Mouse (Mus musculus): ENCODE results near the gene Phf21a.

The Phf21a gene

DNA sequence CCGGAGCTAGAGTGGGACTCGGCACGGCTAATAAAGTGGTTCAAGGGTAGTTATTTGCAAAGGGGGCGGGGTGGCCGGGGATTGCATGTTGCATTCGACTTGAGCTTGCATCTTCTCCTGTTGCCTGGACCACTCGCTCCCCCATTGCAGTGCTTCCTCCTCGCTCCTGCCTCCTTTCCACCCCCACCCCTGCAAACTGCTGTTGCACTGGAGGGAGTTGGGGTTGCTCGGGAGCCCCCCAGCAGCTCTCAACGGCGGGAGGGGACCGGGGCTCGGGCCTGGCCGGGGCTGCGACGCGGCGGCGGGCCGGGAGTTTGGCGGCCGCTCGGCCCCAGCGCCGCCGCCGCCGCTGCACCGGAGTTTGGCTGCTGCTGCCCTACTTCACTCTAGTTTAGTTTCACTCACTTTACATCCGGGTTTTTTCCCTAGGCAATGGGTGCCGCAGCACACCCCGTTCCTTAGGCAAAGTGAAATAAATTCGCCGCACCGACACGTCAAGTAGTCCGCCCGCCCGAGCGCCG is 90.1 kb downstream of the Phf21a start:
- peak; percentile 92 for DNase-seq (ENCODE audit: low spot score)

DNA sequence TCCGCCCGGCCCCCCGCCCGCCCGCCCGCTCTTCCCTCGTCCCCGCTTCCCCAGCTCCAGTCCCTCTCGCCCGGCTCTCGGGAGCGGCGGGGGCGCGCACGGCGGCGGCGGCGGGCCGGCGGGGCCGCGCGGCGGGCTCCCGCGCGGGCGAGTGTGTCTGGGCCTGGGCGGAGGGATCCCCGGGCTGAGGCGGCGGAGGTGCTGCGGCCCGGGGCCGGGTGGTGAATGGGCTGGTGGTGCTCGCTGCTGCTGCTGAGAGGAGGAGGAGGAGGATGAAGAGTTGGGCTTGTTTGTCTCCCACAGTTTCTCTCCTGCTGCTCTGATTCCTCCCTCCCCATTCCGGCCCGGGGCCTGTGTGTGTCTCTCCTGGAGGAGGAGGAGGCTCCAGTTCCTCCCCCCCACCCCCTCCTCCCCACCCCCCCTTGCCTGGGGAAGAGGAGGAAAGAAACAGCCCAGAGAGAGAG is 90.7 kb downstream of the Phf21a start:
- peak; percentile 91 for DNase-seq (ENCODE audit: low spot score)

DNA sequence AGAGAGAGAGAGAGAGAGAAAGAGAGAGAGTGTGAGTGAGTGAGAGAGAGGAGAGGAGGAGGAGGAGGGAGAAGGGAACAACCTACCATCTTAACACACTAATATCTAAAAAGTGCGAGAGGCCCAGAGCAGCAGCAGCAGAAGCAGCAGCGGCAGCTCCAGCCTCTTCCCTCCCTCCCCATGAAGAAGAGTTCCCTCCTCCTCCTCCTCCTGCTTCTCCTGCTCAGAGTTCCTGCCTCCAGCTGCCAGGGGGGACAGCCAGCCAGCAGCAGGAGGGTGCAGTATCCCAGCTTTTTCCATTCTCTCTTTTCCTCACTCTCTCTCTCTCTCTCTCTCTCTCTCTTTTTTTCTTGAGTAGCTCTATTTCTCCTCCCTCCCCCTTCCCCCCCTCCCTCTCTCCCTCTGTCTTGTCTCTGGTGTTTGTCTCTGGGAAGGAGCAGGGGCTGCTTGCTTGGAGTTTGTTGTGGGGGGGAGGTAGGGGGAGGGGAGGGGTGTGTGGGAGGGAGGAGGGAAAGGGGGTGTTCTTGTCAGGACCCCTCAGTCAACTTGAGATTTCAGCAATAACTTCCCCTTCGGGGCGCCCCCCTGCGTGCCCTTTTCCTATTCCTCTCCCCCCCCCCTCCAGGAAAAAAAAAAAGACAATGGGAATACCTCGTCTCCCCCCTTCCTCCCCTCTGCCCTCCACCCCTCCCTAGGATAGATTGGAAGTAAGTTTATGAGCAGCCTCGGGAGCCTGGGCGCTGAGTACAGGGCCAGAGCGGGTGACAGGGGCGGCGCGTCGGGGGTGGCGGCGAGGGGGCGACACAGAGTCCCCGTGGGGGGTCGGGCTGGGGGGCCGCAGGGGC is 91.4 kb downstream of the Phf21a start:
- DNase-seq (ENCODE audit: low spot score): peak; percentile 76

DNA sequence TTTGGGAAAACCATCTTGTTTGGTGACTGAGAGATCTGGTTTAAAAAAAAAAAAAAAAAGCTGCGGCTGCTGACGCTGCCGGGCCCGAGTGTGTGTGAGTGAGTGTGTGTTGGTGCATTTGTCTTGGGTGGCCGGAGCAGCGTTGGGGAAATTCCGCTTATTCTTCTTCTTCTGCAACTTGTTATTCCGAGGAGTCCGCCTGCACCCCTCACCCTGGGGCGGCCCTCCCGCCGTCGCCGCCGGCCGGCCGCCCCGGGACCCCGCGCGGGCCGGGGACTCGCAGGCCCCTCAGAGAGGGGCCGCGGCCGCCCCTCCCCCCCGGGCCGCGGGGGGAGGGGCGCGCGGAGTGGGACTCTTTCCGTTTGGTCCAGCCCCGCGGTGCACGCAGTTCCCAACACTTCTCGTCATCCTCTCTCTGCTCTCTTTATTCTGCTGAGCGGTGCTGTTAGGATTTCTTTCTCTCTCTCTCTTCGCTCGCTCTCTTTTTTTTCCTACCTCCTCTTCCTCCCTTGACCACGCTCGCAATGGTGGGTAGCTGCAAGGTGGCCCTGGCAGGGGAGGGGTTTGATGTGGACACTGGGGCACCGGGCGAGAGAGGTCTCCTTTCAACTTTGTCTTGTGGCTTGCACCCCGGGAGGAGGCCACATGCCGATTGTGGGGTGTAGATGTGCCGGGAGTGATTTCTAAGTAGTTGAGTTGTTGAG is 92.3 kb downstream of the Phf21a start:
- peak; percentile 77 for DNase-seq (ENCODE audit: low spot score)

DNA sequence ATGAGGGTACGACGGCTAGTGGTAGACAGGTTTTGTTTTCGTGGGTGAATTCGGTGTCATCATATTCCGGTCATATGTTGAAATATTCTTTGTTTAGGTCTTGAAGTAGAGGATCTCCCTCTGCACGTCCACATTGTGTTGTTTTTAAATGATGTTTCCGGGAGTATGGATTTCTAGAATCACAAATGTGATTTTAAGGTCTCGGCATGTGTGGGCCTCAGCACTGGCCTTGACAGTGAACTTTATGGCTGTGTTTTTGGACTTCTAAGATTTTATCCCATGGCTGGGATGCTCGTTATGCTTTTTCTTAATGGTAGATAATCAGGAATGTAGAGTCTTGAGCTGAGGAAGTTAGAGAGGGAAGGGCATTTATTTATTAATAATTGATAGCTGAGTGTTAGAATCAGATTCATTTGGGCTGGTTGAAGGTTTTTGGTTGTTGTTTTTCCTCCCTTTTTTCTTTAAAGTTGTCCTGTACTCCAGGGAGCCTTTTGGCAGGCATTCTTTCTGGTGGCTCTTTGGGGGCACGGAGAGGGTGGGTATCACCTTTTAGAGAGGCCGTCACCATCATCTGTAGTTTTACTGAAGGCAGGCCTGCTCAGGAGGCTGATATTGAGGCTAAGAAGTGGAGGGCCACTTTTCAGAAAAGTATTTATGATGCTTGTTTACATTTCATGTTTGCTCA is 93.0 kb downstream of the Phf21a start:
- DNase-seq (ENCODE audit: low spot score): peak; percentile 27

DNA sequence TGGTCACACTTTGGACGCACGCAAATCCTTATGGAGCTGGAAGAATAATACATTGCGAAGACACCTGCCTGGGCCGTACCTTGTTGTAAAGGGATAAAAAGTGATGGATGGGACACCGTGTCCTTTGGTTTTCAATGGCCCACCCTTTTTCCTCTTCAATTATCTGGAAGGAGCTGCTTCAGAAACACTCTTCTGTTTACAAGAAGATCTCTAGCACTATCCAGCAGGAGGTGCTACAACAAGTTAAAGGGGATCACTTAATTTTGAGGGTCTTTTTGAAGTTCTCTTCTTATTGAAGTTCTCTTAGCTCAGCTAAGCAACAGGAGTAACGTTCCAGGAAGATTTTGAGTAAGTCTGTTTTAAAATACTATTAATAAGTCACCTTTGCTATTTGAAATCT is 94.1 kb downstream of the Phf21a start:
- peak; percentile 45 for DNase-seq (ENCODE audit: low spot score)

DNA sequence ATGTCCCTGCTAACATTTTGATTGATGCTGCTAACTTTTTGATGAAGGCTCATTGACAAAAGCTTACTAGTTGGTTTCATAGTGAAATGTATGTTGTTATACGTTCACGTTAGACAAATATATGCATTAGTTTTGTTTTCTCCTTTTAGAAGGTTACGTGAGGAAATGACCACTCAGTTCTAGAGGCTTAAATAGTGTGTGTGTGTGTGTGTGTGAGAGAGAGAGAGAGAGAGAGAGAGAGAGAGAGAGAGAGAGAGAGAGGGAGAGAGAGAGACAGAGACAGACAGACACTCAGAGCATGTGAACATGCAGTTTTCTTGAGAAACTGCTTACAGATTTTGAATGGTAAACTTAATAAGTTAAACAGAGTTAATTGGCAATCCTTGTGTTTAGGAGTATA is 95.8 kb downstream of the Phf21a start:
- DNase-seq (ENCODE audit: low spot score): no peak

DNA sequence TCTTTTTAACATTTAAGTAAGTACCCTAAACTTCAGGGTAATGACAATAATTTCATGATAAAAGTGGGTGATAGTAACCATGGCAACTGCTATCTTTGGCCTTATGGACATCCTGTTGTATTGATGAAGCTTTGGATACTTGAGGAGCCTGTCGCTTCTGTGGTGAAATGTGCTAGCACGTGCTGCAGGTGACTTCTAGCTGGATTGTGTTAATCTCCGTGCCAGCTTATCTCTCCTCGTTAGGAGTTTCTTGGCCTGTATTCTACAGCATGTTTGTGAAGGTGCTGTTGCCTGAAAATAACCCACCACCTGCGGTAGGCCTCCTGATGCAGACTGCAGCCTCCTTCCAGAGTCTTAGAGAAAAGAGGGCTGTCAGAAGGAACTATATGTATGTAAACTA is 98.0 kb downstream of the Phf21a start:
- DNase-seq (ENCODE audit: low spot score): no peak

DNA sequence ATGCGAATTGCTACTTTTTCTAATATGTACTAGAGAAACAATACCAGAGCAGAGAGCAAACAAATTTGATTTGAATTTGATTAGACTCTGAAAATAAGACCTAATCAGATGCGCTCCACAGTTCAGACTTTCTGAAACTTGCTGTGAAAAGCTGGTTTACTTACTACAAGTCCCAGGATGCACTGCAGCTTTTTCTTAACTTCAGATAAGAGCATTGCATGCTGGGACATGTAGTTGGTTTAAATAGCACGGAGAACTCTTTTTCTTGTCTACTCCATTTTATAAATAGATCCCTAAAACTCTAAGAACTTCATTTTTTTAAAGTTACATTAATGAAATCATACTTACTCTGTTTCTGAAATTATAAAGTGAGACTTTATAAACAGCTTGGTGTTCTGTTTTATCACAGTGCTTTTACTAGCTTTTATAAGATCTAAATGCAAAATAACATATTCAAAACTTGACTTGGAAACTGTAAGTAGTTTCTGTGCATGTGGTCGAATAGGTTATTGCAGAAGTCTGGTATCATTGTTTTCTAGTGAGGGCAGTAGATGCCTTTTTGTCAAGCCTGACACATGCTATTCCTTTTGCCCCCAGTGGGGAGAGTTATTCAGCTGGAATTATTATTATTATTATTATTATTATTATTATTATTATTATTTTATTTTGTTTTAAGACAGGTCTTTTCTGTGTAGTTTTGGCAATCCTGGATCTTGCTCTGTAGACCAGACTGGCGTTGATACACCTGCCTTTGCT is 99.1 kb downstream of the Phf21a start:
- DNase-seq (ENCODE audit: low spot score): peak; percentile 78

DNA sequence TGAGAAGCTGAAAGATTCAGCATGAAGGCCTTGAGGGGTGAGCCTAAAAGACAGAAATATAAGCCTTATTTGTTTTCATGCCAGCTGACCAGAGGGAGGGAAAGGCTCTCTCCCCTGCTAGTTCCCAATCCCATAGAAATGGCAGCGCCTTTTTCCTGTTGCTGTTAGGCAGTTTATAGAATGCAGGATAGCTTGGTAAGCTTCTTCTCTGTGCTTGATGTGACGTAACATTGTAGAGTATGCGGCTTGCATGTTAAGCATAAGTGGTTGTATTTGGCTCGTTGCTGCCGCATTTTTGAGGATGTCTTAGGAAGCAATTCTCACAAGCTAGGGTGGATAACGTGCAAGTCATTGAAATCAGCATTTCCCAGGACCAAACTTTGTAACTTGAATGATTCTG is 105.2 kb downstream of the Phf21a start:
- no peak for DNase-seq (ENCODE audit: low spot score)

DNA sequence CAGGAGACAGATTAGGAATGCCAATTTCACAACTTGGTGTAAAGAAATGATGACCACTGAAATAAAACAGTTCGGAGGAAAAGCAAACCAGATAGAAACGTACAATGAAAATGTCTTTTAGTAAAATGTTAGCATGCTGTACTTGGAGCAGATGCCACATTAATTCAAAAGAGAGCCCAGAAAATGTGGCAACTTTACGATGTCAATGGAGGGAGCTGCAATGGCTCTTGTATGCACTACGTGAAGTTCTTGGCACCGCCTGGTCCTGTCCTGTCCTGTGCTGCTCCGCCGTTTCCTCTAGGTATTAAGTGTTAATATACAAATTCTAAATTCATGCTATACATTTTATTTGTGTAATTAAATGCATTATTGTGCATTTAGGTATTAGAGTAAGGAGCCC is 105.8 kb downstream of the Phf21a start:
- DNase-seq (ENCODE audit: low spot score): no peak

DNA sequence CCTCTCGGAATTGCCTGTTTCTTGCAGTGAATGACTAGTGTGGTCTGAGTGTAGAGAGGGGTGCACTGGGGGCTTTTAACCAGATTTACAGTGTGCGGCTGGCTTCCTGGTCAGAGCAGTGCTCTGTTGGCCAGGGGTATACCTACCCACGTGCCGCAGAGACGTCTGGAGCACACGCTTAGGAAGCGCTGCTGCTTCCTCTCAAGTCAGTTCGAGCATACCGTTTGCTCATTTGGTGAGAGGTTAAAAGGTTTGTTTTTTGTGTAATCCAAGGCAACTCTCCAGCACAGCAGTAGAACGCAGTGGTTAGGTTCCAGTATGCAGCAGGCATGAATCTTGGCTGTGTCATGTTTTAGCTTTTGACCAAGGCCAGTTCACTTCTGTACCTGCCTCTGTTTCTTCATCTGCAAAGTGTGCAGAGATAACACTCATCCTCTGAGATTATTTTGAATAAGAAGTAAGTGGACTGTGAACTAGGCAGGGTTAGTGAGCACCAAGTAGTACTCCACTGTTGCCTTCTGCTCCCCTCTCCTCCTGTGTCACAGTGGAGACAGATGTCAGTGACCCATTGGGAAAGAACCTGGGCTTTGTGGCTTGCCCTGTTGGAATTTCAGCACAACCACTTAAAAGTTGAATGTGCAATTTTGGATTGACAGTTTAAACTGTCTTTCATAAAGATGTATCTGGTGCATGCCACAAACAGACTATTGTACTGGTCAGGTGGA is 106.8 kb downstream of the Phf21a start:
- DNase-seq (ENCODE audit: low spot score): no peak

DNA sequence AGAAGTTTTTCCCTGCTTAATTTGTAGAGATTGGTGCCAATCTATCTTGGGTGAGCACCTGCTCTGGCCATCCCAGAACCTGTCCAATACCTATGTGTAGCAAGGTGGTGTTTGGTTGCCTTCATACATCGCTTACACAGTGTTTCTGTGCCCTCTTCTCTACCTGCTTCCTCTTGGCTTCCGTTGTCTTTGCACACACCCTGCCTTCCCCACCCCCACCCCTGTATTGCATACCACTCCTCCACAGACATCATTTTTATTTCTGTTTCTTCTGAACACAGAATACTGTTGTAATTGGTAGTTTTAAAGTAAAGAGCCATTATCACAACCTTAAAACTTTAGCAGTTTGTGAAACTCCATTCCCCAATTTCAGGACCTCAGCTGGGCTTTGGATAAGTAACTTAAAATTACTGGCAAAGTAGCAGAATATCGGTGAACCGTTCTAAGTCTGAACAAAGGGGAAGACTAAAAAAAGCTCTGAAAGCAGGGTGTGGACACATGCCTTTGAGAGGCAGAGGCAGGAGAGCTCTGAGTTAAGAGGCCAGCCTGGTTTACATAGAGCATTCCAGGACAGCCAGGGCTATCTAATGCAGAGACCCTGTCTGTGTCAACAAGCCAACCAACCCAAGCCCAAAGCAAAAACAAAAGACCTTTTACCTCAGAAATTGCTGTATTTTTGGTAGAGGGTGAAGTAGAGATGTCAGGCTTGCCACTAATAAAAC is 109.6 kb downstream of the Phf21a start:
- no peak for DNase-seq (ENCODE audit: low spot score)

DNA sequence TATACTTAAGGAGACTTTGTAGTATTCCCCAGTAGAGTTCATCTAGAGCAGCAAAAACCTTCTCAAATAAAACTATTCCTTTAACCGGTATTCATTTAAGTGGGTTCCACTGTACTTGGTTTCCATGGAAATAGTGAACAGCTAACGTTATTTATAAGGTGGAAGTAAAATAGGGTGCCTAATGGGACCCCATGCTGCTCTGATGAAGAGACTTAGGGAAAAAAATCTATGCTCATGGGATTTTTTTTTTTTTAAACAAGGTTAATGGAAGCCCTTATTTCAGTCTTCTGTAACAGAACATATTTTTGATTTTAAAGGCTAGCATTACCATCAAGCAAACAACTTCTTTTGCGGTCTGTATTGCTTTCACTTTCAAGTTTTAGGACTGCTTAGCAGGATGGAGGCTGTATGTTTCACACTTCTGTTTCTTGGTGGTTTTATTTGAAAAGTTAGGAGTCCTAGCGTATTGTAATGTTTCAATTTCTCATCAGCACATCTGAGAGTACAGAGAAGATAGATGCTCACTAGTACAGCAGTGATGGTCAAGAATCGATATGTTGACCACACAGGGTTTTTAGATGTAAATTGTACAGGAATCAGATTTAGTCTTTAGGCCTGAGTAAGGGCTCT is 112.2 kb downstream of the Phf21a start:
- DNase-seq (ENCODE audit: low spot score): no peak

DNA sequence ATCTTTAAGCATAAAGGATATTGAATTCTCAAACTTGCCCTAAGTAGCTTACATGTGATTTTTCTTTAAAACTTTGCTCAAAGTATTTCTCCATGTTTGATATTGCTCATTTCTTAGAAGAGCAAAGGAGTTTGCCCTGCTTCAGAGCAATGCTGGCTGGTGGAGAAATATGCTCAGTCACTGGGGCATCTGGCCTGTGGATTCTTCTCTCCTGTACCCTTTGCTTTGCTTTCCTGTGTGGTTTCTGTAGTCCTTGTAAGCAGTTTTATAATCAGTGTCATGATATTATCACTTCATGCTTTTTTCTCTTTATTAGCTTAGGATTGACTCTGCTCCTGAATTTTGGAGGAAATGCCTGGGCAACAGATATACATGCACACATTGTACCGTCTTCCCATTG is 117.5 kb downstream of the Phf21a start:
- no peak for DNase-seq (ENCODE audit: low spot score)

DNA sequence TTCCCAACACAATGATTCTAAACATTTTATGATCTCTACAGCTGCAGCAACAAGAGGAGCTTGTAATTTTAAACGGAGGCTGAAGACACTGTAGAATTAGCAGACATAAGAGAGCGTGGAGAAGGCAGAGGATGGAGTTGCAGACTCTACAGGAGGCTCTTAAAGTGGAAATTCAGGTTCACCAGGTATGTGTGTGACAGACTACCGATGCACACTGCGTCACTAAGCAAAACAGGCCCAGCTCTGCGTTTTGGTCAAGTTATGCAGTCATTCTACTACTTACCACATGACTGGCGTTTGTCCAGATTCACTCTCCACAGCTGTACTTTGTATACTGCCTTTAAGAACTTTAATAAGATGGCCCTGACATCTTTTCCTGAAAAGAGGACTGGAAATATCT is 128.5 kb downstream of the Phf21a start:
- DNase-seq (ENCODE audit: low spot score): no peak

DNA sequence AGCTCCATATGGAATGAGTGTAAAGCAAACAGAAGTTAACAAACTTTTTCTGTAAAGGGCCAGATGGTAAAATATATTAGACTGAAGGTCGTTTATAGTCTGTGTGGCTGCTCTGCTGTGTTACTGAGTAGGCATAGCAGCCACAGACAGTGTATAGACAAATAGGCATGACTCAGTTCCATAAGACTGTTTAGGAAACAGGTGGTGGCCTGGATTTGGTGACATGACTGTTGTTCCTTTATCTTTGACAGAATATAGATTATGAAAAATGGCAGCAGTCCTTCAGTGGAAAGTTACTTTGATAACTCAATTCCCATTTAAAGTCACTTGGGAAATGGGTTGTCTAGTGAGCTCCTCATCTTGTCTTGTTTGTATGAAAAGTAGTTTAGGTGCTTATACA is 132.7 kb downstream of the Phf21a start:
- DNase-seq (ENCODE audit: low spot score): no peak

DNA sequence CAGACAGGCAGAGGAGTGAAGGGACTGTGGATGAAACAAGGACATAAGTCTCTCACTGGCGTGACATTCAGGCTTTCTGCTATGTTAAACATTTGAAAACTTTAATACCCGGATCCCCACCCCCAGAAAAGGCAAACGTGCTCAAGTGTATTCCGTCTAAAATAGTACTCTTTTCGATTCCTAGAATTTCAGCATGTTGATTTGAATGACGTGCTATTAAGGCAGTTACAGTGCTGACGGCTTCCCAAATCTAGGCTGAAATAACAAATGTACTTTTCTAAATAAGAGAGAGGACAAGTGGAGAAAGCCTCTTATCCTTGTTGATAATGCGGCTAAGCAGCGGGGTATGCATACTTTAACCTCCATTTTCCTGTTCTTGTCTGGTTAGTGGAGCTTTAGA is 137.1 kb downstream of the Phf21a start:
- no peak for DNase-seq (ENCODE audit: low spot score)

DNA sequence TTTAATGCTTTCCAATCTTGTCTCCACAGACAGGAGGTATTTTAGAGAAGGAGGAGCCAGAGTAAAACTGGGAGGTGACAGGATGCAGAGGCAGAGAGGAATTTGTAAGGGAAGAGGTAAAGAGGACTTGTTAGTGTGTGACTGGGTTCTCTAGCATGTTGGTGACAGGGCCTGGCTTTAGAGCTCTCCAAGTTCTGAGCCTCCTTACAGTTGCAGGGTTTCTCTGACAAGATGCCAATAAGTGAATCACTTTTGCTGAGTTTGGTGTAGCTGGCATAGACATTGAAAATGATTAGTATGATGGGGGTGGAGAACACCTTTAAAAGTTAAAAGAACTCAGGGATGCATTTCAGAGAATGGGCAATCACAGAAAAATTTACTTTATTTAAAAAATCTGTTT is 138.8 kb downstream of the Phf21a start:
- no peak for DNase-seq (ENCODE audit: low spot score)

DNA sequence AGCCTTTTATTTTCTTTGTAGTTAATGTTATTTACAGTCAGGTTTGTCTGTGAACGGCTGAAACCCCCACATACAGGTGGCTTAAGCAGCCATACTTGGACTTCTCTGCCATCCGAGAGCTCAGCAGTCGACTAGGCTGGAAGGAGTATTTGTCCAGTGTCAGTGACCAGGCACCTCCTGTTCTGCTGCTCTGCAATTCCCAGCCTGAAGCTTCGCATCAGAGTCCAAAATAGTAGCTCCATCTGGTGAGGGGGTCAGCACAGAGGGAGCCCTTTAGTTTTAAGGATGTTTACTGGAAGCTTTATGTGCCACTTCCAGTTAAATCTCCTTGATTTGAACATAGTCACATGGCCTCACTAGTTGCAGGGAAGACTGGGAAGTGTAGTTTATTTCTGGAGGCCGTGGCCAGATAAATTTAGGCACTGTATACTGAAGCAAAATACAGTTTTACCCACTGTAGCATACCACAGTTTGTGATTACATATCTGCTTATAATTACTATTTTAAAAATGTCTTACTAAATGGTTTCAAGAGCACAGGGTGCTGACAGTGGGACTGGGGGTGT is 141.9 kb downstream of the Phf21a start:
- no peak for DNase-seq (ENCODE audit: low spot score)
